In the genomic region with DNA sequence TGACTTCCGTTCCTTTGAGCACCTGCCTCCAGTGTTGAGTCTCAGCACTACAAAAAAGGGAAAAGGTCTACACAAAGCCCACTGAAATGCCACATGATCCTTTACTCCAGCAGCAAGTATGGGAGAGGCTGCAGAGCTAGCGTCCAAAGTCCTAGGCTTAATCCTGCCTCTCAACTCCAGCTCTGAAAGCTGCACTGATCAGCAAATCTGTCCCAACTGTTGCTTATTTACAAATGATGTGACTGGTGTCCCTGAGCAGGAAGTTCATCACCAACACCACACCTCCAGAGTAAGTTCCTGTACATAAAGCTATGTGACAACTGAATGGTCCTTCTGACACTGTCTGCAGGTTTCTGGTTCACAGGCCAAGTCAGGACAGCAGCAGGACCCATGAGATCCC, we compare ENCODE assay signal across 30 mouse cellular contexts. TPM values are rescaled to one million over a fixed set of nuclear protein-coding genes. Genes with fewer than 3 reads are reported as not detected.
DNase-seq lines count a peak whose midpoint lies in the region; ATAC-seq and TF ChIP-seq lines count a peak whose summit lies in the region.
"Had no signal": no experiment of that assay in that cellular context is flagged by ENCODE, and none has a peak within 500 bp of the region (broad histone marks: within the 10 kb centered on the region; RNA-seq: fewer than 3 reads in every experiment).

No protein-coding gene starts in this region.

- H3K27me3 ChIP-seq in forebrain, embryonic 11.5 days (ENCODE audit: control insufficient read depth, insufficient read depth, low read length), result no peaks in the 10 kb centered on the region
- H3K27me3 ChIP-seq in forebrain, postnatal 0 days (ENCODE audit: insufficient read depth, low read length), result no peaks in the 10 kb centered on the region
- H3K27me3 ChIP-seq in limb, embryonic 13.5 days, result no peaks in the 10 kb centered on the region
- H3K27me3 ChIP-seq in limb, embryonic 10.5 days (ENCODE audit: low read depth, poor library complexity, severe bottlenecking), result no peaks in the 10 kb centered on the region
- H3K27me3 ChIP-seq: forebrain, embryonic 15.5 days; heart, embryonic 12.5 days; hindbrain, embryonic 15.5 days; limb, embryonic 12.5 days; lung, embryonic 15.5 days; megakaryocyte, embryonic 14.5 days; midbrain, embryonic 12.5 days; neural tube, embryonic 12.5 days; stomach, embryonic 15.5 days had no signal

- no peak overlapping the region for H3K27ac ChIP-seq in forebrain, embryonic 11.5 days (ENCODE audit: low read depth, low read length)
- H3K27ac ChIP-seq in forebrain, postnatal 0 days (ENCODE audit: low read depth, low read length), result no peak overlapping the region
- H3K27ac ChIP-seq in limb, embryonic 13.5 days, result no peak overlapping the region
- no peak overlapping the region for H3K27ac ChIP-seq in limb, embryonic 10.5 days
- H3K27ac ChIP-seq: forebrain, embryonic 15.5 days; heart, adult 2 months; hindbrain, embryonic 15.5 days; limb, embryonic 12.5 days; liver, embryonic 14.5 days; lung, embryonic 15.5 days; midbrain, embryonic 12.5 days; neural tube, embryonic 12.5 days; stomach, embryonic 15.5 days had no signal

- peak; percentile 26 for DNase-seq in forebrain, embryonic 11.5 days (ENCODE audit: low spot score)
- DNase-seq in forebrain, postnatal 0 days, result no peak
- DNase-seq in limb, embryonic 10.5 days (ENCODE audit: low spot score), result no peak
- peak; percentile 78 for DNase-seq in kidney, adult 9 months
- DNase-seq in kidney, postnatal 36 days, result peak; percentile 48 to 74
- DNase-seq in spleen, adult 18-20 months, result no peak
- no peak for DNase-seq in lung, postnatal 14 days
- DNase-seq: adrenal gland, postnatal 10 days; cerebellum, adult 8-10 months; gastrocnemius, adult 2 months; gastrocnemius, postnatal 36 days; heart, adult 2 months; lung, postnatal 4 days had no signal

- no peak overlapping the region for H3K9ac ChIP-seq in forebrain, embryonic 11.5 days (ENCODE audit: low read length)
- no peak overlapping the region for H3K9ac ChIP-seq in forebrain, postnatal 0 days
- H3K9ac ChIP-seq in limb, embryonic 13.5 days, result 0 out of 2 replicates have a peak overlapping the region, but pooled peaks have one; percentile 2
- H3K9ac ChIP-seq: forebrain, embryonic 15.5 days; heart, embryonic 12.5 days; hindbrain, embryonic 15.5 days; limb, embryonic 12.5 days; liver, embryonic 14.5 days; lung, embryonic 15.5 days; midbrain, embryonic 12.5 days; neural tube, embryonic 12.5 days; stomach, embryonic 15.5 days had no signal

- H3K9me3 ChIP-seq in forebrain, embryonic 11.5 days (ENCODE audit: control insufficient read depth, low read length), result no peaks in the 10 kb centered on the region
- no peaks in the 10 kb centered on the region for H3K9me3 ChIP-seq in forebrain, postnatal 0 days (ENCODE audit: low read length)
- H3K9me3 ChIP-seq in limb, embryonic 13.5 days, result no peaks in the 10 kb centered on the region
- no peaks in the 10 kb centered on the region for H3K9me3 ChIP-seq in limb, embryonic 10.5 days (replicated peaks)
- H3K9me3 ChIP-seq: forebrain, embryonic 15.5 days; G1E; heart, embryonic 12.5 days; hindbrain, embryonic 15.5 days; limb, embryonic 12.5 days; lung, embryonic 15.5 days; megakaryocyte, embryonic 14.5 days; midbrain, embryonic 12.5 days; neural tube, embryonic 12.5 days; stomach, embryonic 15.5 days had no signal

- H3K4me2 ChIP-seq in forebrain, embryonic 11.5 days (ENCODE audit: low read depth, low read length, severe bottlenecking), result no peak overlapping the region
- no peak overlapping the region for H3K4me2 ChIP-seq in forebrain, postnatal 0 days (ENCODE audit: low read depth)
- no peak overlapping the region for H3K4me2 ChIP-seq in limb, embryonic 13.5 days (replicated peaks)
- H3K4me2 ChIP-seq: forebrain, embryonic 15.5 days; heart, embryonic 12.5 days; hindbrain, embryonic 15.5 days; limb, embryonic 12.5 days; lung, embryonic 15.5 days; midbrain, embryonic 12.5 days; neural tube, embryonic 12.5 days; stomach, embryonic 15.5 days had no signal

- 94% methylated on average over 2 of the region's 2 CpGs for WGBS in forebrain, embryonic 11.5 days
- WGBS in forebrain, postnatal 0 days, result 87% methylated on average over 2 of the region's 2 CpGs
- 86% methylated on average over 2 of the region's 2 CpGs for WGBS in limb, embryonic 13.5 days
- WGBS in limb, embryonic 10.5 days, result 90% methylated on average over 2 of the region's 2 CpGs

- no peak for ATAC-seq in forebrain, embryonic 11.5 days (replicated peaks; ENCODE audit: low FRiP score)
- ATAC-seq in forebrain, postnatal 0 days, result no peak
- no peak for ATAC-seq in limb, embryonic 13.5 days (ENCODE audit: low FRiP score, low read depth)
- ATAC-seq: forebrain, embryonic 15.5 days; inflammation-experienced regulatory T-cells, adult 6 months had no signal

- TF ChIP-seq CTCF in forebrain, postnatal 0 days (IDR thresholded peaks at IDR 0.05; ENCODE audit: low read depth), result no peak

- H3K36me3 ChIP-seq in forebrain, embryonic 11.5 days (ENCODE audit: control insufficient read depth, insufficient read depth, low read length), result peaks cover 9% of the 10 kb centered on the region; the same call in 1 of the 2 replicates
- H3K36me3 ChIP-seq in forebrain, postnatal 0 days (ENCODE audit: insufficient read depth), result peaks cover 49% of the 10 kb centered on the region
- H3K36me3 ChIP-seq in limb, embryonic 13.5 days, result peaks cover 73% of the 10 kb centered on the region
- peaks cover 80% of the 10 kb centered on the region for H3K36me3 ChIP-seq in limb, embryonic 10.5 days

- H3K4me1 ChIP-seq in forebrain, embryonic 11.5 days (replicated peaks; ENCODE audit: control insufficient read depth, insufficient read depth, low read length), result no peaks in the 10 kb centered on the region
- H3K4me1 ChIP-seq in forebrain, postnatal 0 days (ENCODE audit: insufficient read depth), result no peaks in the 10 kb centered on the region
- H3K4me1 ChIP-seq in limb, embryonic 13.5 days, result no peaks in the 10 kb centered on the region
- no peaks in the 10 kb centered on the region for H3K4me1 ChIP-seq in limb, embryonic 10.5 days
- H3K4me1 ChIP-seq: forebrain, embryonic 15.5 days; heart, embryonic 12.5 days; limb, embryonic 12.5 days; lung, embryonic 15.5 days; midbrain, embryonic 12.5 days; neural tube, embryonic 12.5 days; stomach, embryonic 15.5 days had no signal

- no peak overlapping the region for H3K4me3 ChIP-seq in forebrain, embryonic 11.5 days (ENCODE audit: low read depth, low read length)
- H3K4me3 ChIP-seq in forebrain, postnatal 0 days (ENCODE audit: low read depth, low read length), result no peak overlapping the region
- H3K4me3 ChIP-seq in limb, embryonic 13.5 days, result no peak overlapping the region
- no peak overlapping the region for H3K4me3 ChIP-seq in limb, embryonic 10.5 days
- H3K4me3 ChIP-seq: forebrain, embryonic 15.5 days; gastrocnemius, adult 2 months; heart, adult 2 months; heart, embryonic 12.5 days; hindbrain, embryonic 15.5 days; limb, embryonic 12.5 days; lung, embryonic 15.5 days; megakaryocyte, embryonic 14.5 days; midbrain, embryonic 12.5 days; myocyte; neural tube, embryonic 12.5 days; stomach, embryonic 15.5 days had no signal

RNA-seq across cellular contexts. Expression of a gene that starts 7.6 kb away (rescaled TPM):
- 29.6 and 32.8 TPM in 2 replicates for polyA plus RNA-seq in forebrain, embryonic 11.5 days (2014; fragmentation: Nextera tagmentation; extraction: Ambion mirVana)
- total RNA-seq in forebrain, postnatal 0 days (2014; rRNA removed), result 26.6 and 28.4 TPM in 2 replicates
- 34.8 and 36.9 TPM in 2 replicates for polyA plus RNA-seq in forebrain, postnatal 0 days (2015; fragmentation: Nextera tagmentation; extraction: Ambion mirVana)
- polyA plus RNA-seq in limb, embryonic 13.5 days (2015; fragmentation: Nextera tagmentation; extraction: Ambion mirVana), result 22.3 and 22.6 TPM in 2 replicates
- 32.8 and 44.9 TPM in 2 replicates for polyA plus RNA-seq in limb, embryonic 10.5 days (2016; fragmentation: Nextera tagmentation; extraction: Ambion mirVana)

RNA-seq across cellular contexts. Expression of a gene that starts 7.7 kb away (rescaled TPM):
- polyA plus RNA-seq in forebrain, embryonic 11.5 days (2014; fragmentation: Nextera tagmentation; extraction: Ambion mirVana), result 71.0 and 76.5 TPM in 2 replicates
- 68.2 and 83.4 TPM in 2 replicates for total RNA-seq in forebrain, postnatal 0 days (2014; rRNA removed)
- polyA plus RNA-seq in forebrain, postnatal 0 days (2015; fragmentation: Nextera tagmentation; extraction: Ambion mirVana), result 53.2 and 59.4 TPM in 2 replicates
- polyA plus RNA-seq in limb, embryonic 13.5 days (2015; fragmentation: Nextera tagmentation; extraction: Ambion mirVana), result 61.2 and 64.4 TPM in 2 replicates
- polyA plus RNA-seq in limb, embryonic 10.5 days (2016; fragmentation: Nextera tagmentation; extraction: Ambion mirVana), result 60.3 and 60.4 TPM in 2 replicates

RNA-seq across cellular contexts. Expression of a gene that starts 49.9 kb away (rescaled TPM):
- 22.5 and 23.1 TPM in 2 replicates for polyA plus RNA-seq in forebrain, embryonic 11.5 days (2014; fragmentation: Nextera tagmentation; extraction: Ambion mirVana)
- 20.4 and 39.0 TPM in 2 replicates for total RNA-seq in forebrain, postnatal 0 days (2014; rRNA removed)
- polyA plus RNA-seq in forebrain, postnatal 0 days (2015; fragmentation: Nextera tagmentation; extraction: Ambion mirVana), result 12.9 and 15.0 TPM in 2 replicates
- polyA plus RNA-seq in limb, embryonic 13.5 days (2015; fragmentation: Nextera tagmentation; extraction: Ambion mirVana), result 19.9 and 21.7 TPM in 2 replicates
- polyA plus RNA-seq in limb, embryonic 10.5 days (2016; fragmentation: Nextera tagmentation; extraction: Ambion mirVana), result 25.0 and 27.0 TPM in 2 replicates

RNA-seq across cellular contexts. Expression of a gene that starts 50.0 kb away (rescaled TPM):
- polyA plus RNA-seq in forebrain, embryonic 11.5 days (2014; fragmentation: Nextera tagmentation; extraction: Ambion mirVana), result 324 and 325 TPM in 2 replicates
- 53.1 and 70.2 TPM in 2 replicates for total RNA-seq in forebrain, postnatal 0 days (2014; rRNA removed)
- polyA plus RNA-seq in forebrain, postnatal 0 days (2015; fragmentation: Nextera tagmentation; extraction: Ambion mirVana), result 188 and 253 TPM in 2 replicates
- polyA plus RNA-seq in limb, embryonic 13.5 days (2015; fragmentation: Nextera tagmentation; extraction: Ambion mirVana), result 269 and 271 TPM in 2 replicates
- polyA plus RNA-seq in limb, embryonic 10.5 days (2016; fragmentation: Nextera tagmentation; extraction: Ambion mirVana), result 460 and 503 TPM in 2 replicates

RNA-seq across cellular contexts. Expression of a gene that starts 54.6 kb away (rescaled TPM):
- polyA plus RNA-seq in forebrain, embryonic 11.5 days (2014; fragmentation: Nextera tagmentation; extraction: Ambion mirVana), result 13.7 and 15.0 TPM in 2 replicates
- total RNA-seq in forebrain, postnatal 0 days (2014; rRNA removed), result 18.7 and 20.5 TPM in 2 replicates
- 13.6 and 14.1 TPM in 2 replicates for polyA plus RNA-seq in forebrain, postnatal 0 days (2015; fragmentation: Nextera tagmentation; extraction: Ambion mirVana)
- polyA plus RNA-seq in limb, embryonic 13.5 days (2015; fragmentation: Nextera tagmentation; extraction: Ambion mirVana), result 5.6 and 6.7 TPM in 2 replicates
- polyA plus RNA-seq in limb, embryonic 10.5 days (2016; fragmentation: Nextera tagmentation; extraction: Ambion mirVana), result 5.0 and 8.4 TPM in 2 replicates
- total RNA-seq: adrenal gland, postnatal 10 days; gastrocnemius, adult 2 months; gastrocnemius, postnatal 36 days; heart, adult 2 months; hematopoietic stem cell, adult 5-6 weeks had no signal
- polyA plus RNA-seq: G1E; heart, adult 2 months; heart, postnatal 0 days; inflammation-experienced regulatory T-cells, adult 6 months; liver, embryonic 14.5 days; myocyte; urinary bladder, adult 2 months had no signal

Comparison
In these comparisons a context has a peak if more than half of its experiments do, and no peak if none do; other contexts are left out.
1. DNase-seq: peak in forebrain, embryonic 11.5 days (single experiment), kidney, adult 9 months (single experiment) and kidney, postnatal 36 days (2 of 2); none in forebrain, postnatal 0 days (single experiment), limb, embryonic 10.5 days (single experiment), spleen, adult 18-20 months (0 of 2) and lung, postnatal 14 days (single experiment).